Mouse (Mus musculus) lung, adult 2 months (tissue): ENCODE data around the gene Ahsg.

Experiments
- CTCF ChIP-seq: fragments of 200-500 bp; IDR thresholded peaks from 2 replicates; pipeline ENCODE4 v1.5.1; 2011; ENCODE audit warnings: mild to moderate bottlenecking, low read length, control low read depth; ENCODE audit not compliant: insufficient read depth
- POLR2A ChIP-seq: fragments of 200-500 bp; IDR thresholded peaks from 2 replicates; pipeline ENCODE4 v1.6.1; 2011; ENCODE audit warnings: low read depth, mild to moderate bottlenecking, control low read depth, low read length, borderline replicate concordance; ENCODE audit errors: extremely low read depth

DNA sequence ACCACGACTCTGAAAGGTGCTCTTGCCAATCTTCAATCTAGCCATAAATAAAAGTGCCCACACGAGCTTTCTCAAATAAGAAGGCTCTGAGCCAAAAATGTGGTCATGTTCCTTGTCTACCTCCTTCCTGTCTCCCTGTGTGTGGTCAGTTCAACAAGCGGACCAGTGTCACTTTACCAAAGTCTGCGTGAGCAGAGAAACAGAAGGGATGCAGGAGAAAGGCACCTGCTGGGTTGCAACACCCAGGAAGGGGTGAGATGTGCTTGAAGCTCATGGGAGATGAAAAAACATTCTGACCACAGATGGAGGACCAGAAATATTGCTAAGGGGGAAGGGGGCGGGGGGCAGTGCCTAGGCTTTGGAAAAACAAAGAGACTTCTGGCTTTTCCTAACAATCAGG, 8.3 kb downstream of the Ahsg start:
- no peak for TF ChIP-seq POLR2A
- TF ChIP-seq CTCF, result no peak
